Comparison of ENCODE assay signal across 13 mouse cellular contexts in the genomic region with DNA sequence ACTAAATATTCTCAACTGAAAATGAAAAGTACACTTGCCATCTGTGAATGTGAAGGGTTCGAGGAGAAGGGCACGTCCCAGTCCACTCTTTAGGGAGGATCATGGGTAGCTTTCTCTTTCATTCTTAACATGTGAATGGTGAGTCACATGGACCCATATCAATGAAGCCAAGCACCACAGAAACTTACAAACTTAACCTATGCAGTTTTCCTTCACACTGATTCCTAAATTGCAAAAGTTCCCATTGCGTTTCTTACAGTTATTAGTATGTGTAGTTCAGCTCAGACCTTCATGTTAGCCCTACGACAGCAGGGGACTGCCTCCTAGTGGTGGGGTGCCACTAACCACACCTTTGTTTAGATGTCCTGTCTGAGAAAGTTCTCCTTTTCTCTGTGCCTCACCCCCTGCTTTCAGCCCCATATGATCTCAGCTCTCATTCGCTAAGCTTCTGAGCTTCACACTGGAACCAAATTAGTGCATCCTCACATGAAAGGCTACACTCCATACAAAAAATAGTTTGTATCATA. TPM values are rescaled to one million over a fixed set of nuclear protein-coding genes. Genes with fewer than 3 reads are reported as not detected.
A peak's percentile ranks its signal among the peaks of the same experiment; 100 is the strongest.
DNase-seq lines count a peak whose midpoint lies in the region; ATAC-seq and TF ChIP-seq lines count a peak whose summit lies in the region.
"Had no signal": no experiment of that assay in that cellular context is flagged by ENCODE, and none has a peak within 500 bp of the region (broad histone marks: within the 10 kb centered on the region; RNA-seq: fewer than 3 reads in every experiment).

No protein-coding gene starts in this region.

- H3K4me3 ChIP-seq in kidney, postnatal 0 days (replicated peaks; ENCODE audit: low read depth, low read length), result no peak overlapping the region
- H3K4me3 ChIP-seq in testis, adult 2 months (ENCODE audit: control insufficient read depth, low read depth, low read length), result no peak overlapping the region
- no peak overlapping the region for H3K4me3 ChIP-seq in bone marrow, adult 2 months (replicated peaks; ENCODE audit: control insufficient read depth, low read depth, low read length)
- H3K4me3 ChIP-seq: erythroblast, embryonic 14.5 days; heart, embryonic 13.5 days had no signal

- H3K9me3 ChIP-seq in kidney, postnatal 0 days (replicated peaks; ENCODE audit: low read length), result no peaks in the 10 kb centered on the region
- H3K9me3 ChIP-seq: heart, embryonic 13.5 days had no signal

- H3K27me3 ChIP-seq in kidney, postnatal 0 days (ENCODE audit: insufficient read depth, low read length), result no peaks in the 10 kb centered on the region
- no peaks in the 10 kb centered on the region for H3K27me3 ChIP-seq in testis, adult 2 months (ENCODE audit: control insufficient read depth, insufficient read depth, low read length)
- H3K27me3 ChIP-seq: heart, embryonic 13.5 days had no signal

- H3K4me2 ChIP-seq in kidney, postnatal 0 days (ENCODE audit: low read length), result no peak overlapping the region
- H3K4me2 ChIP-seq: heart, embryonic 13.5 days had no signal

- WGBS in kidney, postnatal 0 days, result 77% methylated on average over 5 of the region's 5 CpGs
- 61% methylated on average over 5 of the region's 5 CpGs for WGBS in bone marrow, adult 2 months

- H3K27ac ChIP-seq in kidney, postnatal 0 days, result no peak overlapping the region
- H3K27ac ChIP-seq in testis, adult 2 months (ENCODE audit: control insufficient read depth, insufficient read depth, low read depth, low read length), result no peak overlapping the region
- H3K27ac ChIP-seq in bone marrow, adult 2 months (ENCODE audit: control insufficient read depth, insufficient read depth, low read depth, low read length, poor library complexity), result no peak overlapping the region
- H3K27ac ChIP-seq: heart, embryonic 13.5 days had no signal

- H3K4me1 ChIP-seq in kidney, postnatal 0 days (replicated peaks; ENCODE audit: insufficient read depth, low read length), result no peaks in the 10 kb centered on the region
- H3K4me1 ChIP-seq in testis, adult 2 months (ENCODE audit: control insufficient read depth, insufficient read depth, low read length), result no peaks in the 10 kb centered on the region
- no peaks in the 10 kb centered on the region for H3K4me1 ChIP-seq in bone marrow, adult 2 months (ENCODE audit: control insufficient read depth, insufficient read depth, low read length)
- H3K4me1 ChIP-seq: heart, embryonic 13.5 days had no signal

- H3K9ac ChIP-seq in kidney, postnatal 0 days (ENCODE audit: low read depth, low read length), result no peak overlapping the region
- H3K9ac ChIP-seq: heart, embryonic 13.5 days had no signal

- peak; percentile 50 for TF ChIP-seq CTCF in kidney, postnatal 0 days (IDR thresholded peaks at IDR 0.05; ENCODE audit: low read depth)
- TF ChIP-seq CTCF in testis, adult 2 months (IDR thresholded peaks at IDR 0.05; ENCODE audit: control insufficient read depth, insufficient read depth, insufficient replicate concordance, low read depth, low read length), result peak; percentile 14; the same call in 1 of the 2 replicates
- TF ChIP-seq CTCF in bone marrow, adult 2 months (IDR thresholded peaks at IDR 0.05; ENCODE audit: control insufficient read depth, insufficient read depth, low read length), result peak; percentile 20; the same call in 1 of the 2 replicates

- TF ChIP-seq POLR2A in testis, adult 2 months (IDR thresholded peaks at IDR 0.05; ENCODE audit: control insufficient read depth, low read depth, low read length), result no peak
- no peak for TF ChIP-seq POLR2A in bone marrow, adult 2 months (IDR thresholded peaks at IDR 0.05; ENCODE audit: borderline replicate concordance, control insufficient read depth, low read depth, low read length)

- no peaks in the 10 kb centered on the region for H3K36me3 ChIP-seq in kidney, postnatal 0 days (ENCODE audit: insufficient read depth, low read length)
- no peaks in the 10 kb centered on the region for H3K36me3 ChIP-seq in testis, adult 2 months (ENCODE audit: control insufficient read depth, insufficient read depth, low read length)
- H3K36me3 ChIP-seq: heart, embryonic 13.5 days had no signal

- no peak for ATAC-seq in kidney, postnatal 0 days (replicated peaks; ENCODE audit: low FRiP score, low read depth)

- no peak for DNase-seq in kidney, postnatal 0 days (ENCODE audit: low spot score)
- DNase-seq in kidney, adult 18-20 months, result no peak
- no peak for DNase-seq in testis, postnatal 10 days (ENCODE audit: low spot score)
- DNase-seq in gastrocnemius, adult 18-20 months (ENCODE audit: low spot score), result no peak
- DNase-seq in gastrocnemius, adult 8-10 months (ENCODE audit: low spot score in 2 of 2), result no peak
- DNase-seq: cerebellum, adult 2 months; thymus, postnatal 25 days had no signal

RNA-seq across cellular contexts. Expression of a gene that starts 28.6 kb away (rescaled TPM):
- polyA plus RNA-seq in kidney, postnatal 0 days (2015; fragmentation: Nextera tagmentation; extraction: Ambion mirVana), result not detected in 2 replicates
- 0.11 and 0.23 TPM in 2 replicates for polyA plus RNA-seq in testis, adult 2 months (2012; rRNA removed)
- not detected in 2 replicates for polyA plus RNA-seq in bone marrow, adult 2 months (2011; ENCODE audit: insufficient read depth, insufficient read length, low replicate concordance, missing spikeins)
- not detected for total RNA-seq in gastrocnemius, adult 18-20 months (2021)
- total RNA-seq in gastrocnemius, adult 8-10 months (2022), result not detected
- total RNA-seq: adrenal gland, postnatal 4 days had no signal
- polyA plus RNA-seq: erythroblast, embryonic 14.5 days; large intestine, adult 2 months had no signal
